Mouse (Mus musculus): ENCODE data around the gene Cnksr3. TPM values are rescaled to one million over a fixed set of nuclear protein-coding genes. Genes with fewer than 3 reads are reported as not detected.
A peak's percentile ranks its signal among the peaks of the same experiment; 100 is the strongest.

The Cnksr3 gene
- polyA plus RNA-seq, 1 experiment from 2014 or later = 1.4 TPM

DNA sequence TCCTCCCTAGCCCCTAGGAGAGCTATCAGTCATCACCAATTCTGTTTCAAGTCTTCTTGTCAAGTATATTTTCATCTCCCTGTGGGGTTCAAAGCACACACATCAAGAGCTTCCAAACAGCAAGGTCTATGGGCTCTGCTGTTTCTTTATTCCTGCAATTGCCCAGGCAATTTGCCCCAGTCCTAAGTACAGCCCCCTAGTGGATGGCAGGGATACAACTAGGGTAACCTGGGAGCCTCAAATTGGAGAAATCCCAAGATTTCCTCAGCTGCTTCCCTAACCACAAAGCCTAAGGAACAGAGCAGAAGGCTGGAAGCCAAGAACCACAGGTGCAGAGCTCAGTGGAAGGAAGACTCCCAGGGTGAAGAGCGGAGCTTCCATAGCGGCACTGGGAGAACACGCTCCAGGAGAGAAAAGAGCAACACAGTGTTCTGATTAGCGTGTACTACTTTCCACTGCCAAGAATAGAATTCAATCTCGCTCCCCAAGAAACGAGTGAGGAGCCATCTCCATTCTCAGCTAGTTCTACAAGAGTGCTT is 100.5 kb downstream of the Cnksr3 start:
- no peaks in the 10 kb centered on the region for H3K27me3 ChIP-seq (ENCODE audit: control insufficient read depth, insufficient read depth, low read depth, low read length)
- H3K36me3 ChIP-seq (ENCODE audit: control insufficient read depth, insufficient read depth, low read length) = no peaks in the 10 kb centered on the region
- no peak overlapping the region for H3K9ac ChIP-seq (ENCODE audit: low read depth, low read length)
- 74% methylated on average over 6 of the region's 6 CpGs for WGBS
- H3K27ac ChIP-seq (ENCODE audit: low read length) = no peak overlapping the region
- no peak overlapping the region for H3K4me2 ChIP-seq (ENCODE audit: low read length)
- H3K4me1 ChIP-seq (ENCODE audit: control insufficient read depth, insufficient read depth, low read length) = no peaks in the 10 kb centered on the region
- ATAC-seq = no peak
- H3K9me3 ChIP-seq (replicated peaks; ENCODE audit: control insufficient read depth, low read length, poor library complexity, severe bottlenecking) = no peaks in the 10 kb centered on the region
- no peak overlapping the region for H3K4me3 ChIP-seq (ENCODE audit: low read depth, low read length)

DNA sequence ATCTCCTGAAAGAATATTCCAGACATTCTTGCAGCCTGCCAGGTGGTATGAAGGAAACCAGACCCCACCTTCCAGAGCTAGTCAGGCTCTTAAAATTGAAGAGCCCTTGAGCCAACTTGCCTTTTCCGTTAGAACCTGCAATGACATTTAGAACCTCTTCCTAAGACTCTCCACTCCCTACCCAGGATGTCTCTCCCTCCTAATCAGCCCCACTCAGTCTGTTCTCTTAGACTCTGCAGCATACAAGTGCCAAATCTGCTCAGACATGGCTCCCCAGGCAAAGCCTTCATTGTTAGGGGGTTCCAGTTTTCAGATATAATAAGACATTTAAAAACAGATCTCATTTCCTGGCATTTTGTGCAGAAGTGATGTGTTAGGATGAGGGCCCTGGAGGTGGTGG is 108.2 kb downstream of the Cnksr3 start:
- Histone ChIP-seq H3K4me1 (ENCODE audit: control insufficient read depth, insufficient read depth, low read length) (no peaks in the 10 kb centered on the region), H3K9ac (ENCODE audit: low read depth, low read length) (no peak overlapping the region), H3K36me3 (ENCODE audit: control insufficient read depth, insufficient read depth, low read length) (no peaks in the 10 kb centered on the region), H3K27me3 (ENCODE audit: control insufficient read depth, insufficient read depth, low read depth, low read length) (no peaks in the 10 kb centered on the region), H3K27ac (ENCODE audit: low read length) (no peak overlapping the region), H3K4me2 (ENCODE audit: low read length) (no peak overlapping the region), H3K4me3 (ENCODE audit: low read depth, low read length) (no peak overlapping the region), H3K9me3 (replicated peaks; ENCODE audit: control insufficient read depth, low read length, poor library complexity, severe bottlenecking) (no peaks in the 10 kb centered on the region)
- WGBS = 77% methylated on average over 1 of the region's 1 CpGs
- ATAC-seq = no peak

GRCm38 (mm10) chr10:7077971-7078370 is 134.1 kb downstream of the Cnksr3 start:
- Histone ChIP-seq H3K4me1 (ENCODE audit: control insufficient read depth, insufficient read depth, low read length) (no peaks in the 10 kb centered on the region), H3K4me3 (ENCODE audit: low read depth, low read length) (no peak overlapping the region), H3K27me3 (ENCODE audit: control insufficient read depth, insufficient read depth, low read depth, low read length) (no peaks in the 10 kb centered on the region; the same call in 1 of the 2 replicates), H3K27ac (ENCODE audit: low read length) (no peak overlapping the region), H3K9ac (ENCODE audit: low read depth, low read length) (no peak overlapping the region), H3K4me2 (ENCODE audit: low read length) (no peak overlapping the region), H3K36me3 (ENCODE audit: control insufficient read depth, insufficient read depth, low read length) (no peaks in the 10 kb centered on the region), H3K9me3 (replicated peaks; ENCODE audit: control insufficient read depth, low read length, poor library complexity, severe bottlenecking) (no peaks in the 10 kb centered on the region)
- 97% methylated on average over 1 of the region's 1 CpGs for WGBS
- no peak for ATAC-seq

- Histone ChIP-seq H3K27me3 (ENCODE audit: control insufficient read depth, insufficient read depth, low read depth, low read length) (no peaks in the 10 kb centered on the region; the same call in 1 of the 2 replicates), H3K4me3 (ENCODE audit: low read depth, low read length) (no peak overlapping the region), H3K9me3 (replicated peaks; ENCODE audit: control insufficient read depth, low read length, poor library complexity, severe bottlenecking) (no peaks in the 10 kb centered on the region), H3K27ac (ENCODE audit: low read length) (no peak overlapping the region), H3K4me1 (ENCODE audit: control insufficient read depth, insufficient read depth, low read length) (no peaks in the 10 kb centered on the region), H3K4me2 (ENCODE audit: low read length) (no peak overlapping the region), H3K36me3 (ENCODE audit: control insufficient read depth, insufficient read depth, low read length) (no peaks in the 10 kb centered on the region), H3K9ac (ENCODE audit: low read depth, low read length) (no peak overlapping the region)
- no peak for ATAC-seq
- WGBS = 73% methylated on average over 7 of the region's 7 CpGs
Observed at GRCm38 (mm10) chr10:7077389-7077808, 134.6 kb downstream of the Cnksr3 start.

- no peak overlapping the region for H3K4me3 ChIP-seq (ENCODE audit: low read depth, low read length)
- H3K9ac ChIP-seq (ENCODE audit: low read depth, low read length) = no peak overlapping the region
- no peak overlapping the region for H3K27ac ChIP-seq (ENCODE audit: low read length)
- peak; percentile 65 for ATAC-seq
- no peaks in the 10 kb centered on the region for H3K9me3 ChIP-seq (replicated peaks; ENCODE audit: control insufficient read depth, low read length, poor library complexity, severe bottlenecking)
- no peaks in the 10 kb centered on the region; the same call in 1 of the 2 replicates for H3K27me3 ChIP-seq (ENCODE audit: control insufficient read depth, insufficient read depth, low read depth, low read length)
- 0 out of 2 replicates have a peak overlapping the region, but pooled peaks have one; percentile 9 for H3K4me2 ChIP-seq (ENCODE audit: low read length)
- H3K4me1 ChIP-seq (ENCODE audit: control insufficient read depth, insufficient read depth, low read length) = no peaks in the 10 kb centered on the region
- no peaks in the 10 kb centered on the region for H3K36me3 ChIP-seq (ENCODE audit: control insufficient read depth, insufficient read depth, low read length)
- WGBS = 52% methylated on average over 7 of the region's 8 CpGs
Observed at GRCm38 (mm10) chr10:7076662-7077211, 135.3 kb downstream of the Cnksr3 start.

GRCm38 (mm10) chr10:7076201-7076600 is 135.8 kb downstream of the Cnksr3 start:
- no peak overlapping the region for H3K27ac ChIP-seq (ENCODE audit: low read length)
- no peak overlapping the region for H3K4me3 ChIP-seq (ENCODE audit: low read depth, low read length)
- ATAC-seq = peak; percentile 95
- no peaks in the 10 kb centered on the region for H3K4me1 ChIP-seq (ENCODE audit: control insufficient read depth, insufficient read depth, low read length)
- WGBS = 19% methylated on average over 8 of the region's 8 CpGs
- H3K36me3 ChIP-seq (ENCODE audit: control insufficient read depth, insufficient read depth, low read length) = no peaks in the 10 kb centered on the region
- H3K9ac ChIP-seq (ENCODE audit: low read depth, low read length) = no peak overlapping the region
- H3K27me3 ChIP-seq (ENCODE audit: control insufficient read depth, insufficient read depth, low read depth, low read length) = no peaks in the 10 kb centered on the region; the same call in 1 of the 2 replicates
- H3K4me2 ChIP-seq (ENCODE audit: low read length) = 0 out of 2 replicates have a peak overlapping the region, but pooled peaks have one; percentile 9
- no peaks in the 10 kb centered on the region for H3K9me3 ChIP-seq (replicated peaks; ENCODE audit: control insufficient read depth, low read length, poor library complexity, severe bottlenecking)

- Histone ChIP-seq H3K27me3 (ENCODE audit: control insufficient read depth, insufficient read depth, low read depth, low read length) (no peaks in the 10 kb centered on the region; the same call in 1 of the 2 replicates), H3K36me3 (ENCODE audit: control insufficient read depth, insufficient read depth, low read length) (no peaks in the 10 kb centered on the region), H3K4me1 (ENCODE audit: control insufficient read depth, insufficient read depth, low read length) (no peaks in the 10 kb centered on the region), H3K4me2 (ENCODE audit: low read length) (no peak overlapping the region), H3K9ac (ENCODE audit: low read depth, low read length) (no peak overlapping the region), H3K9me3 (replicated peaks; ENCODE audit: control insufficient read depth, low read length, poor library complexity, severe bottlenecking) (no peaks in the 10 kb centered on the region), H3K4me3 (ENCODE audit: low read depth, low read length) (no peak overlapping the region), H3K27ac (ENCODE audit: low read length) (no peak overlapping the region)
- 95% methylated on average over 2 of the region's 2 CpGs for WGBS
- ATAC-seq = peak; percentile 34; the same call in 1 of the 2 replicates
Observed at GRCm38 (mm10) chr10:7075661-7076060, 136.4 kb downstream of the Cnksr3 start.

DNA sequence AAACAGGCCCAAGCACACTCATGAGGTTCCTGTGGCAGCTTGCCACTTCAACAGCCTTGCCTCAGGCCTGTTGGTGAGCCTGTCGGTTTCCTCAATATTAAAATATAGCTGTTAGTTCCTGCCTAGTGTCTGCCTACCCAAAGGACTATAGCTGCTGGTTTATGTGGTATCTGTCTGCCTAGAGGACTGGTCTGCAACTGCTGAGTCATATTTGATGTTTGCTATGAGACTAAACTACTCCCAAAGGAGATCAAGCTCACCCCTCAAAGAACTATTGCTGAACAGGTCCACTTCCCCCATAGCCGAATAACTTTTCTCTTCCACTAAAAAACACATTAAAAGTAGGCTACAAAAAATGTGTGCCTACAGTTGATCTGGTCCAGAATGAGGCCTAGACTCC is 137.8 kb downstream of the Cnksr3 start:
- H3K36me3 ChIP-seq (ENCODE audit: control insufficient read depth, insufficient read depth, low read length) = no peaks in the 10 kb centered on the region
- no peak overlapping the region for H3K27ac ChIP-seq (ENCODE audit: low read length)
- no peak overlapping the region for H3K9ac ChIP-seq (ENCODE audit: low read depth, low read length)
- no peaks in the 10 kb centered on the region; the same call in 1 of the 2 replicates for H3K27me3 ChIP-seq (ENCODE audit: control insufficient read depth, insufficient read depth, low read depth, low read length)
- ATAC-seq = no peak
- no peaks in the 10 kb centered on the region for H3K9me3 ChIP-seq (replicated peaks; ENCODE audit: control insufficient read depth, low read length, poor library complexity, severe bottlenecking)
- peaks cover 7% of the 10 kb centered on the region; the same call in 1 of the 2 replicates for H3K4me1 ChIP-seq (ENCODE audit: control insufficient read depth, insufficient read depth, low read length)
- WGBS = 91% methylated on average over 2 of the region's 2 CpGs
- H3K4me3 ChIP-seq (ENCODE audit: low read depth, low read length) = no peak overlapping the region
- no peak overlapping the region for H3K4me2 ChIP-seq (ENCODE audit: low read length)

DNA sequence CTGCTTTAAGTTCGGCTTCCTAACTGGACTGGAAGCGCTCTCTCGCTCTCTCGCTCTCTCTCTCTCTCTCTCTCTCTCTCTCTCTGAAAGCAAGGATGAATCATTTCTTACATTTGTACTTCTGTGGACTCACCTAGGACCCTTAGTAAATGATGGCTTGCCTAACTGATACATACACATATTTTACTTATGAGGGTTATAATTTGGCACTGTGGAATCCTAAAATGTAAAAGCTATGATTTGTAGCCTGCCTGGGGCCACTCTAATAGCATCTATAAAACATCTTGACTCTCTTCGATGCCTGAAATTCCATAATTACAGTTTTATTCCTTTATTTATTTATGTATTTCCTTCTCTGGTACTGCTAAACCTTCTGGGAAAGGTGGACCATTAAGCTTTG is 141.1 kb downstream of the Cnksr3 start:
- Histone ChIP-seq H3K4me3 (ENCODE audit: low read depth, low read length) (no peak overlapping the region), H3K4me1 (ENCODE audit: control insufficient read depth, insufficient read depth, low read length) (peaks cover 7% of the 10 kb centered on the region; the same call in 1 of the 2 replicates), H3K27ac (ENCODE audit: low read length) (no peak overlapping the region), H3K27me3 (ENCODE audit: control insufficient read depth, insufficient read depth, low read depth, low read length) (no peaks in the 10 kb centered on the region), H3K9me3 (replicated peaks; ENCODE audit: control insufficient read depth, low read length, poor library complexity, severe bottlenecking) (no peaks in the 10 kb centered on the region), H3K9ac (ENCODE audit: low read depth, low read length) (no peak overlapping the region), H3K4me2 (ENCODE audit: low read length) (no peak overlapping the region), H3K36me3 (ENCODE audit: control insufficient read depth, insufficient read depth, low read length) (no peaks in the 10 kb centered on the region)
- WGBS = 87% methylated on average over 5 of the region's 5 CpGs
- no peak for ATAC-seq

Measured in midbrain, embryonic 16.5 days (tissue).